Mouse (Mus musculus) testis, postnatal 10 days (tissue): ENCODE measurements around the gene Ddx28.

Source experiments
- DNase-seq: peaks from one replicate; pipeline ENCODE4 v3.0.0; 2021; ENCODE audit warnings: low spot score

The Ddx28 gene

DNA sequence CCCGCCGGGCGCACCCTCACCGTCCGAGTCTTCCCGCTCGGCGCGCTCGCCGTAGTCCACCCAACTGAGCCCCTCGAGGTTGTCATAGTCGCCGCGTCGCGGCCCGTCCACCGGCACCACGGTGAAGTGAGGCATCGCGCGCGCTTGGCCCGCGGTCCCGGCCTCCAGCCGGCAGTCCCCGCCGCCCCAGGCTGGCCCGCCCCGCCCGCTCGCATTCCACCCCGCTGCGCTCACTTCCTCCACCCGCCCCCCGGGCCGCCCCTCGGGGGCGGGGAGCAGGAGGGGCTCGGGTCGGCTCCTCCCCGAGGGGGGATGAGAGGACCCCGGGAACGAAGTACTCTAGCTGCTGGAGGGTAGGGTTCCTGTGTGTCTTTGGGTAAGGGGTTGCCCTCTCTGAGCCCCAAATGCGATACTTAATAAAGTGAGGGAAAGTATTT, 45.8 kb downstream of the Ddx28 start, which contains the start of gene Slc12a4:
Gene Slc12a4 (minus strand): TSS at position 193 of the 437 bp plus-strand sequence.
- DNase-seq, result peak; percentile 92

DNA sequence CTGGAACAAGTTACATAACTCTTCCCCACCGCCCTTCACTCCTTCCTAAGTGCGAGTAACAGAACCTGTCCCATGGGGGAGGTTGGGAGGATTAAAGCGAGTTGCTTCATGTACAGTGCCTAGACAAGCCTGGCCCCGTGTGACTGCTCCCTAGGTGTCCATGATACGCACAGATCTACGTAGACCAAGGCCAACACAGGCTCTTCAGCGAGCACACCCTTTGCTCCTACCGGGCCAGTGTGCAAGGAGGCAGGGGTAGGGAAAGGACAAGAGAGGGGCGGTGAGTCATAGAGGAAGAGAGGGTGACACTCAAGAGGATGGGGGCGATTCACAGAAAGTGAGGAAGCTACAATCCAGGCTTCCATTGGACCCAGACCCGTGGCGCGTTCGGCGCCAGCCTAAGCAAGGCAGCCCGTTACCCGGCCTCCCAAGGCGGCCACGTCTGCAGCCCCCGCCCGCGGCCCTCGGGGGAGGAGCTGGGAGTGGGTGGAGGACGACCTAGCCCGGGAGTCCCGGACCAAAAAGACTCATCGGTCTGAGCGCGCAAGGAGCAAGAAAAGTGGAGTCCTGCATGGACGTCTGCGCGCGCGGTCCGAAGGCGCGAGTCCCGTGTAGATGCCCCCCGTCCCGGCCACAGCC, 46.3 kb downstream of the Ddx28 start:
- DNase-seq, result peak; percentile 79

GRCm38 (mm10) chr8:105964506-105965265, 47.0 kb downstream of the Ddx28 start:
- no peak for DNase-seq

- DNase-seq, result no peak
Measured at GRCm38 (mm10) chr8:105961536-105961935, 50.1 kb downstream of the Ddx28 start.

DNA sequence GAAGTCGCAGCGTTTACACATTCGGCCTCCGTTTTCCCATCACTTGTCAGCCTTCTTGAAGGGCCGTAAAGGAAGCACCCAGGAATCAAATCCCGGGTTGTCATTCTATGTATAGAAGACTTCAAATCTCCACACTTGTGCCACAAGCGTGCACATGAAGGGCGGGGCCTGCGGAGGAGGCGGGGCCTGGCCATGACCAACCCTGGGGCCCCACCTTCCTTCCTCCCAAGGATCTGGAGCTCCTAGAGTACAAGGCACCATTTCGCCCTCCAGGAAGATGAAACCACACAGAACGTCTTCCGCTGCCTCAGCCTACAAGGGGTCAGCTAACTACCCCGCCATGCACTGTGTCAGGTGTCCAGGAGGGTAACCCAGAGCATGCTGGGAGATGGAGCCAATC, 50.6 kb downstream of the Ddx28 start:
- peak; percentile 49 for DNase-seq
